In genomic region chr10:95565156-95565854, GRCm38 (mm10) we compare ENCODE assay signal across 8 mouse cellular contexts. TPM values are rescaled to one million over a fixed set of nuclear protein-coding genes. Genes with fewer than 3 reads are reported as not detected.
DNase-seq lines count a peak whose midpoint lies in the region; ATAC-seq and TF ChIP-seq lines count a peak whose summit lies in the region.

No protein-coding gene starts in this region.

- H3K9me3 ChIP-seq in lung, embryonic 14.5 days (ENCODE audit: low read depth, low read length) = no peaks in the 10 kb centered on the region
- no peaks in the 10 kb centered on the region for H3K9me3 ChIP-seq in kidney, postnatal 0 days (replicated peaks; ENCODE audit: low read length)
- no peaks in the 10 kb centered on the region for H3K9me3 ChIP-seq in neural tube, embryonic 13.5 days

- H3K4me2 ChIP-seq in lung, embryonic 14.5 days = peak overlapping the region; percentile 37
- peak overlapping the region; percentile 10; the same call in 1 of the 2 replicates for H3K4me2 ChIP-seq in kidney, postnatal 0 days (ENCODE audit: low read length)
- peak overlapping the region; percentile 6; the same call in 1 of the 2 replicates for H3K4me2 ChIP-seq in neural tube, embryonic 13.5 days

- peak; percentile 64 for DNase-seq in lung, embryonic 14.5 days
- DNase-seq in lung, postnatal 25 days (ENCODE audit: low spot score) = no peak
- peak; percentile 57 for DNase-seq in kidney, postnatal 0 days (ENCODE audit: low spot score)
- DNase-seq in gastrocnemius, adult 8-10 months (ENCODE audit: low spot score in 2 of 2) = no peak
- DNase-seq in layer of hippocampus, adult 9-10 months (ENCODE audit: low spot score) = no peak
- DNase-seq in urinary bladder, postnatal 25 days (ENCODE audit: low spot score) = no peak

- H3K9ac ChIP-seq in lung, embryonic 14.5 days = no peak overlapping the region
- no peak overlapping the region for H3K9ac ChIP-seq in kidney, postnatal 0 days (ENCODE audit: low read depth, low read length)
- no peak overlapping the region for H3K9ac ChIP-seq in neural tube, embryonic 13.5 days

- ATAC-seq in lung, embryonic 14.5 days (ENCODE audit: insufficient read depth) = no peak
- ATAC-seq in common myeloid progenitor, adult 5-6 weeks (replicated peaks; ENCODE audit: low read depth, poor library complexity, severe bottlenecking) = peak; percentile 55
- ATAC-seq in kidney, postnatal 0 days (replicated peaks; ENCODE audit: low FRiP score, low read depth) = no peak
- ATAC-seq in neural tube, embryonic 13.5 days (ENCODE audit: low read depth) = no peak

- 19% methylated on average over 14 of the region's 14 CpGs for WGBS in lung, embryonic 14.5 days
- 25% methylated on average over 14 of the region's 14 CpGs for WGBS in kidney, postnatal 0 days
- 21% methylated on average over 14 of the region's 14 CpGs for WGBS in neural tube, embryonic 13.5 days

- no peaks in the 10 kb centered on the region for H3K36me3 ChIP-seq in lung, embryonic 14.5 days (ENCODE audit: insufficient read depth)
- no peaks in the 10 kb centered on the region for H3K36me3 ChIP-seq in kidney, postnatal 0 days (ENCODE audit: insufficient read depth, low read length)
- H3K36me3 ChIP-seq in neural tube, embryonic 13.5 days = no peaks in the 10 kb centered on the region

- H3K4me3 ChIP-seq in lung, embryonic 14.5 days (ENCODE audit: low read depth, low read length) = no peak overlapping the region
- no peak overlapping the region for H3K4me3 ChIP-seq in kidney, postnatal 0 days (replicated peaks; ENCODE audit: low read depth, low read length)
- no peak overlapping the region for H3K4me3 ChIP-seq in neural tube, embryonic 13.5 days

- H3K27ac ChIP-seq in lung, embryonic 14.5 days (ENCODE audit: low read depth) = peak overlapping the region; percentile 78; the same call in 1 of the 2 replicates
- peak overlapping the region; percentile 32 for H3K27ac ChIP-seq in kidney, postnatal 0 days
- H3K27ac ChIP-seq in neural tube, embryonic 13.5 days (replicated peaks) = 0 out of 2 replicates have a peak overlapping the region, but pooled peaks have one; percentile 46

- no peak for TF ChIP-seq CTCF in lung, embryonic 14.5 days (IDR thresholded peaks at IDR 0.05; ENCODE audit: low read depth)
- no peak for TF ChIP-seq CTCF in kidney, postnatal 0 days (IDR thresholded peaks at IDR 0.05; ENCODE audit: low read depth)

- peaks cover 7% of the 10 kb centered on the region; the same call in 1 of the 2 replicates for H3K4me1 ChIP-seq in lung, embryonic 14.5 days (ENCODE audit: insufficient read depth)
- 0 out of 2 replicates have a peak, but pooled peaks cover 4% of the 10 kb centered on the region for H3K4me1 ChIP-seq in kidney, postnatal 0 days (replicated peaks; ENCODE audit: insufficient read depth, low read length)
- peaks cover 36% of the 10 kb centered on the region for H3K4me1 ChIP-seq in neural tube, embryonic 13.5 days (replicated peaks)

- no peaks in the 10 kb centered on the region for H3K27me3 ChIP-seq in lung, embryonic 14.5 days (ENCODE audit: insufficient read depth, low read length)
- H3K27me3 ChIP-seq in kidney, postnatal 0 days (ENCODE audit: insufficient read depth, low read length) = no peaks in the 10 kb centered on the region
- H3K27me3 ChIP-seq in neural tube, embryonic 13.5 days = no peaks in the 10 kb centered on the region

RNA-seq across cellular contexts. Expression of gene Nudt4, which starts 1.4 kb away (rescaled TPM):
- polyA plus RNA-seq in lung, embryonic 14.5 days (2014; fragmentation: Nextera tagmentation; extraction: Ambion mirVana) = 91.2 and 93.4 TPM in 2 replicates
- 42.8 and 54.6 TPM in 2 replicates for total RNA-seq in common myeloid progenitor, adult 5-6 weeks (2017)
- 215 and 232 TPM in 2 replicates for polyA plus RNA-seq in kidney, postnatal 0 days (2015; fragmentation: Nextera tagmentation; extraction: Ambion mirVana)
- 94.1 and 101 TPM in 2 replicates for polyA plus RNA-seq in neural tube, embryonic 13.5 days (2015; fragmentation: Nextera tagmentation; extraction: Ambion mirVana)
- total RNA-seq in gastrocnemius, adult 8-10 months (2022) = 100 to 1,000 TPM; 270 to 418 (median 347) TPM

RNA-seq across cellular contexts. Expression of gene Ube2n, which starts 50.4 kb away (rescaled TPM):
- 420 and 425 TPM in 2 replicates for polyA plus RNA-seq in lung, embryonic 14.5 days (2014; fragmentation: Nextera tagmentation; extraction: Ambion mirVana)
- 146 and 182 TPM in 2 replicates for total RNA-seq in common myeloid progenitor, adult 5-6 weeks (2017)
- polyA plus RNA-seq in kidney, postnatal 0 days (2015; fragmentation: Nextera tagmentation; extraction: Ambion mirVana) = 277 and 296 TPM in 2 replicates
- 408 TPM in 2 replicates for polyA plus RNA-seq in neural tube, embryonic 13.5 days (2015; fragmentation: Nextera tagmentation; extraction: Ambion mirVana)
- 10 to 100 TPM; 57.2 to 77.8 (median 64.6) TPM for total RNA-seq in gastrocnemius, adult 8-10 months (2022)

Comparison
In these comparisons a context has a peak if more than half of its experiments do, and no peak if none do; other contexts are left out.
1. DNase-seq: peak in lung, embryonic 14.5 days (single experiment) and kidney, postnatal 0 days (single experiment); none in lung, postnatal 25 days (single experiment), gastrocnemius, adult 8-10 months (0 of 2), layer of hippocampus, adult 9-10 months (single experiment) and urinary bladder, postnatal 25 days (single experiment).
2. Peak in every context shown above with its lines, with median percentiles within 50 percentile points of each other: H3K27ac ChIP-seq and H3K4me2 ChIP-seq.